Mouse (Mus musculus) left cerebral cortex, postnatal 4 days (tissue): ENCODE measurements around the gene Ptpa. TPM values are rescaled to one million over a fixed set of nuclear protein-coding genes. Genes with fewer than 3 reads are reported as not detected.

Experiments
- DNase-seq: peaks from one replicate; pipeline ENCODE4 v3.0.0-alpha.2; 2022
- intact Hi-C: fragments of 180-260 bp; cut with DNase I; formaldehyde crosslinking; loops from one replicate; pipeline ENCODE4 v1.15.1; 2025
- total RNA-seq, 2 experiments: library from RNA; stranded (reverse); gene quantifications; 2 replicates each; pipeline ENCODE4 v1.2.3; 2021

The Ptpa gene
- total RNA-seq, 2 experiments from 2014 or later, result 145 to 153 TPM

DNA sequence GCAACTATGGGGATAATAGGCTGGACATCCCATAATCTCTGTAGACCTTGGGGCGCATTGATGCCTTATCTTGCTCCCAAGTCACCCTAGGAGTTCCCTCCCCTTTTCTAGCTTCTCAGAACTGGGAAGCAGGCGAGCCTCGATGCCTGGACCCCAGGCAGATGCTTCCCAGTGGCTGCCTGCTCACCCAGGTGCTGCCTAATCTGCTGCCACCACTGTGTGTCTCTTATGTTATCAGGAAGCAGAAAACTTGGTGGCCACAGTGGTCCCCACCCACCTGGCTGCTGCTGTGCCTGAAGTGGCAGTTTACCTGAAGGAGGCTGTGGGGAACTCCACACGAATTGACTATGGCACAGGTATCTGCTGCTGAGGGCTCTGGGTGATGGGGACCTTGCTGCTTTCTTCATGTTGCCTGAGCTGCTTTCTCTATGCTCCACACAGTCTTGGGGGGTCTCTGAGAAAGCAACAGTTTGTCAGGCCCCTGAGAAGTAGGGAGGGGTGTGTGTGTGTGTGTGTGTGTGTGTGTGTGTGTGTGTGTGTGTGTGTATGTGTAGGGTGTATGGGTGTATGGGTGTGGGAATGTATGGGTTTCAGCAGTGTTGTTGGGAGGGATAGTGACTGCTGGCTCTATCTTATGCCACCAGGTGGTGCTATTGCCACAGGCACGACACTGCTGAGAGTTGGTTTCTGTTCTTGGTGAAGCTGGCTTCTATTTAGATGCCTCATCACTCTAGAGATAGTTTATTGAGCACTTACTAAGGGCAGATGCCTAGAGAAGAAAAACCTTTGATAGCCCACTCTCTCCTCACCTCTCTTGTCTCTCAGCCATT, 19.7 kb downstream of the Ptpa start:
- intact Hi-C loops, result loop anchor here (5.0 to 10.0 kb wide), 2 partner anchors 357 to 499 kb away; no protein-coding TSS in a partner anchor

DNA sequence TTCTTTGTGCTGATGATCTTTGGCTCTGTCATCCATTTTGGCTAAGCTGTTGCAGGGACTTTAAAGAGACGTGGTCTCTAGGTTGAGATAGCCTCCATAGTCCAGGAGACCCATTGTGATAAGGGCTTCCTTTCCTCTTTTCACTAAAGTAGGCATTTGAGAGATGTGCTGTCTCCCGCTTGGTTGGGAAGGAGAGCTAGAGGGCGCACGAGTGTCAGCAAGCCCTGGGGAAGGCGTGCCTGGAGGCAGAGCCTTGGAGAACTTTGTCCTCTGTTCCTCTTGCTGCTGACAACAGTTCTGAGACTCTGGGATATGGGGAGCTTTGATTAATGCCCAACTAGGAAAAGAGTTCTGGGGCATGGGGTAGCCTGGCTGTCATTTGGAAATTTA, 20.3 kb downstream of the Ptpa start:
- DNase-seq, result peak; percentile 49
- intact Hi-C loops, result loop anchor here (5.0 to 10.0 kb wide), 2 partner anchors 356 to 499 kb away; no protein-coding TSS in a partner anchor

More for the DNA sequence above, 19.7 kb downstream of the Ptpa start:
- DNase-seq, result peak; percentile 66

DNA sequence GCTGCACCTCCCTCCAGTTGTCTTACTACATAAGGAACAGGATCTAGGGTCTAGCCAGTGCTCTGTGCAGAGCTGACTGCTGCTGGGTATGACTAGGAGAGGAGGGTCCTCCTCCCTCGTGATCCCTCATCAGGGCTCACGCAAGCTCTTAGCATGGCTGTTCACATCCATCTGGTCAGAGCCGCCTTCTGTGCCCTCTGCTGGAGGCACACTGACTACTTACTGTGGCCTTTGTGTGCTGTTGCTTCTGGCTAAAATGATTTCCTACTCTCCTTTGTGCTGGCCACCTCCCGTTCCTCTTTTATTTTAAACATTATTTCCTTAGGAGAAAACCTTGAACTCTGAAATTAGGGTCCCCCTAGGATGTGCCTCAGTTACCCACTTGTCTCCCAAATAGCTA, 21.0 kb downstream of the Ptpa start:
- DNase-seq, result no peak
- intact Hi-C loops, result loop anchor here (5.0 to 10.0 kb wide), 2 partner anchors 355 to 498 kb away; no protein-coding TSS in a partner anchor

DNA sequence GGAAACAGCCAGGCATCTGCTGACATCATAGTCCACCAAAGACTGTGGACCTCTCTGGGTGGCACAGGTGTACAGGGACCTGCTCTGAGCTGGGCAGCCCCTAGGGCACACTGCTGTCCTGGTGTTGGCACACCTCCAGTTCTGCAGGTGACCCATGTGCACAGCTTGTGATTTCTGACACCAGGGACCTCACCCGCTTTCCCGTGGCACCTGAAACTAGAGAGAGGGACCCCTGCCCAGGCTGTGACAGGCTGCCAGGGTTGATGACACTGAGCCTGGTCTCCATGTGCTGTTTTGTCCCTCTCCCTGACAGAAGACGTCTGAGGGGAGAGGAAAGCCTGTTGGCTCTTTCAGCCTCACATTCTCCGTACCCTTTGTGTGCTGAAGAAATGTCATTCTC, 22.0 kb downstream of the Ptpa start:
- no peak for DNase-seq
- intact Hi-C loops, result loop anchor here (5.0 to 10.0 kb wide), 2 partner anchors 355 to 497 kb away; no protein-coding TSS in a partner anchor

DNA sequence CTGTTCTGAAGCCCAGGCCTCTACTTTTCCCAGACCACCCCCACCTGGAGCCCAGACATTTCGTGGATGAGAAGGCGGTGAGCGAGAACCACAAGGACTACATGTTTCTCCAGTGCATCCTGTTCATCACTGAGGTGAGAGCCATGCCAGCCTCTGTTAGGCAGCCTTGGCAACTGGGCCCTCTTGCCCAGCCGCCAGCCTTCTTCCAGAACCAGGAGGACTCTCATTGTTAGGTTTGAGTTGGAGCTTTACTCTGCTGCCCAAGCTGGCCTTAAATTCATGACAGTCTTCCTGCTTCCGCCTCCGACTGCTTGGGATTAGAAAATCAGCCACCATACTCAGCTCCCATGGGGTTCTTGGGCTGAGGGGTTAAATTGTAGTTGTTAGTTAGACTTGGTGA, 23.8 kb downstream of the Ptpa start:
- DNase-seq, result no peak
- intact Hi-C loops, result loop anchor here (5.0 to 10.0 kb wide), 2 partner anchors 353 to 495 kb away; no protein-coding TSS in a partner anchor

GRCm38 (mm10) chr2:30440211-30440700, 24.4 kb downstream of the Ptpa start:
- intact Hi-C loops, result no loop called here
- DNase-seq, result no peak

- intact Hi-C loops, result no loop called here
- peak; percentile 57 for DNase-seq
Measured at GRCm38 (mm10) chr2:30440701-30441517, 25.1 kb downstream of the Ptpa start.

GRCm38 (mm10) chr2:30441518-30442497, 26.0 kb downstream of the Ptpa start:
- intact Hi-C loops, result no loop called here
- DNase-seq, result peak; percentile 81

GRCm38 (mm10) chr2:30442498-30442890, 26.7 kb downstream of the Ptpa start:
- intact Hi-C loops, result no loop called here
- no peak for DNase-seq

DNA sequence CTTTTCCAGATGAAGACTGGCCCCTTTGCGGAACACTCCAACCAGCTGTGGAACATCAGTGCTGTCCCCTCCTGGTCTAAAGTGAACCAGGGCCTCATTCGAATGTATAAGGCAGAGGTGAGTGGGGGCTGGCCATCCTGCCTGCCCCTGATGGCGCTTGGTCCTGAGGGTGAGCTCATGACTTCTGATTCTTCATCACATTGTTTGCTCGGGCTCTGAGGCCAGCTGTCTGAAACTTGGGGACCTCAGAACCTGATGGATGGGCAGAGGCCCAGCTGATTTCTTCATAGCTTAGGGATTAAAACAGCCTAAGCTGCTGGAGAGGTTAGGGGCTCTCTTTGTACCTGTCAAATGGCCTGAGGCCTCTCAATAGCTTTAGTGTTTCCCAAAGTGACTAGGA, 27.4 kb downstream of the Ptpa start:
- intact Hi-C loops, result no loop called here
- DNase-seq, result no peak

DNA sequence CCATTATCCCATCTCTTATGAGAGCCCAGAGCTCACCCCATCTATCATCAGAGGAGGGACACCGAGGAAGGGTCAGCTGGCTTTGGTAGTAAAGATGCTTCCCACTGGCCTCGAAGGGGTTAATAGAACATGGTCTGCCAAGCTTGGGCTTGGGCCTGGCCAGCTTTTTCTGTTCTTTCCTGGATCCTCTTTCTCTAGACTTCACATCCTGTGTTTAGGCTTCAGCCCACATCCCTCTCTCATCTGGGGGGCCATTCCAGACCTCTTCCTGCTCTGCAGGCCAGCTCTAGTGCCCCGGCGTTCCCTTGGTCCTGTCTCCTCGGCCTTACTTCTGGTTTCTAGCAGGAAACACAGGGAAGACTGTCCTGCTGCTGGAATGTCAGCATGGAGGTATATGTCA, 28.2 kb downstream of the Ptpa start:
- DNase-seq, result no peak
- intact Hi-C loops, result no loop called here

GRCm38 (mm10) chr2:30444450-30444849, 28.6 kb downstream of the Ptpa start:
- intact Hi-C loops, result no loop called here
- no peak for DNase-seq

DNA sequence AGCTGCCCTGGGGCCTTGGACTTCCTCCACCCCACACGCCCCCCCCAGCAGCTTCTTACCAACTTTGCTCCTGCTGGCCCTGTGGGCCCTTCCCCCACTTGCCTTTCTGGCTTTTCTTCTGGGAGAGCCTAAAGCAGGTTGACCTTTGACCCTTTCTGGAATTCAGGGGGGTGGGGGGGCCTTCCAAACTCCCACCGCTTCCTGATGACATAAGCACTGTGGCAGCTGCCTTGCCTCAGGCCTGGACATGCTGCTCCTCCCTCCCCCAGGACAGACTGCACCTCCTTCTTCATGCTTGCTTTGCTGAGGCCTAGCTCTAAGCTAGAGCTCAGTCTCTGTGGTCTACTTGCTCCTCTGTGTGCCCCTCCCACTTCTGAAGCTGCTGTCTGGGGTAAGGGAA, 29.5 kb downstream of the Ptpa start:
- intact Hi-C loops, result no loop called here
- DNase-seq, result no peak

DNA sequence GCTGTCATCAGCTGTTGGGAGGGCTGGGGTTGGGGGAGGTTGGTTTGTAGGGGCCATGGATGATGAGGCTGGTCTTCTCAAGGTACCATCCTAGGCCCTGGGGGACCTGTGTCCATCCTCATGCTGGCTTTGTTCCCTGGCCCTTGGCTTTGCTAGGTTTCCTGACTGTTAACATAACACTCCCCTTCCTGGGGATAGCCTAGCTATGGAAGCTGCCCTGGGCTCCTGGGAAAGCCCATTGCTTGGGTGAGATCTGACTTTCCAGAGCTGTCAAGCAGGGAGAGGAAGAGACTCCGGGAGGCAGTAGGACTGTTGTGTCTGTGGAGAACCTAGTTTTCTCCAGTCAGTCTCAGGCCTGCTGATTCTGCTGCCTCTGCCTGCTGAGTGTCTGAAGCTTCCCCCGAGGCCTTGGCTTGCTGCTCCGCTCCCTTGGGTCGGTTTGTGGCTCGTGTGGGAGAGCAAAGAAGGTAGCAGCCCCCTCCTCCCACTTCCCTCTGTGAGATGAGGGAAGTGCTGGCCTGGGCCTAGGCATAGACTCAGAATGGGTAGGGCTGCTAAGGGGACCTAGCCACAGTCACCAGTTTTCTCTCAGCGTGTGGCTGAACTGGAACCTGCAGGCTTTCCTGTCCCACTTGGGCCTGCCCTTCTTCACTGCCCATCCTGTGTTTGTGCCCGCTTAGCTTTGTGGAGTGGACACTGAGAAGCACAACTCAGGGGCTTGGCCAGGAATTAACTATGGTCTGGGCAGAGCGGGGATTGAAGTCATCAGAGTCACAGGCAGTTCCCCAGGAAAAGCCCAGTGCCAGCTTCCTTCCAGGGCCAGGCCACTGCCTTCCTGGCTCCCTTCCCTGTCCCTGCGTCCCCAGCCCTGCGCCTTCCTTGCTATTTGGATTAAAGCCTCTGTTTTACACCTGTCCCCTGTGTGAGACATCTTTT, 31.3 kb downstream of the Ptpa start:
- no peak for DNase-seq
- intact Hi-C loops, result no loop called here

DNA sequence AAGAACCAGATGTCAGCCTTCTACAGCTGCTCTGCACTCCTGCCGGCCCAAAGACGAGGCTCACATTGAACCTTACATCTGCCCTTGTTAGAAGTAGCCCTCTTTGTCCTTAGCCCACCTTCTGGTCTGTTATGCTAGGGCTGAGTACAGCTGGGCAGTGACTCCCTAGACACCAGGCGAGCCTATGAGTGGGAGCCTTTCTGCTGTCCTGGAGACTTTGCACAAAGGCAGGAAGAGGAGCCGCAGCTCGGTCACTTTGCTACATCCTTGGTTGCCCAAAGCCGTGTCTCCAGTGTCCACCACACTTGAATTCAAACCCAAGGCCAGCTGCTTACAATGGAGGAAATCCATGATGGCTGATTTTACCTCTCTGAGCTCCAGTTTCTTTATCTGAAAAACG, 32.5 kb downstream of the Ptpa start:
- intact Hi-C loops, result no loop called here
- no peak for DNase-seq

DNA sequence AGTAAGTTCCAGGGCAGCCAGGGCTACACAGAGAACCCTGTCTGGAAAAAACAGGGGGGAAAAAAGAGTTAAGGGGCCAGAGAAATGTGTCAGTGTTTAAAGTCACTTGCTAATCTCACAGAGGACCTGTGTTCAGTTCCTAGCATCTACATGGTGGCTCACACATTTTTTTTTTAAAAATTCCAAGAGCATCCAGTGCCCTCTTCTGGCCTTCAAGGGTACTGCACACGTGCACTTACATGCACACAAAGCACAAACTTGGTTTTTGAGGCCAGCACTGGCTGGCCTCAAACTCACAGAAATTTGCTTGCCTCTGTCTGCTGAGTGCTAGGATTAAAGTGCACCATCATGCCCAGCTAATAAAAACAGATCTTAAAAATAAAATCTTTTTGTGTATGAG, 34.7 kb downstream of the Ptpa start:
- DNase-seq, result no peak
- intact Hi-C loops, result no loop called here

DNA sequence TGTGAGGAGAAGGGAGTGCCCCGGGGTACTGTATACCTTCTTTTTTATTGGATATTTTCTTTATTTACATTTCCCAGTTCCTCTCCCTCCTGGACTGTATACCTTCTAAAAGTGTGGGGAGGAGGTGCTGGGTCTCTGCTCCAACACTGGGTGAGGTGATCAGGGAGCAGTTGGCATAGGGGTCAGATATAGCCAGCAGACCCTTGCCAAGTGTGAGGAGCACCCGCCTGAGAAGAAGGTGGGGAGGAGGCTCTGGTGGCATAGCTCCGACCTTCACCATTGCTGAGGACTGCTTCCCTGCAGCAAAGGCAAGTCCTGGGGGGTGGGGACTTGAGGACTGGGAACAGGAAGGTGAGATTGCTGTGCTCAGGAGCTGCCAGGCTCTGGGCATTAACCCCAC, 35.7 kb downstream of the Ptpa start:
- intact Hi-C loops, result no loop called here
- no peak for DNase-seq

GRCm38 (mm10) chr2:30453570-30453969, 37.7 kb downstream of the Ptpa start:
- DNase-seq, result no peak
- intact Hi-C loops, result no loop called here

DNA sequence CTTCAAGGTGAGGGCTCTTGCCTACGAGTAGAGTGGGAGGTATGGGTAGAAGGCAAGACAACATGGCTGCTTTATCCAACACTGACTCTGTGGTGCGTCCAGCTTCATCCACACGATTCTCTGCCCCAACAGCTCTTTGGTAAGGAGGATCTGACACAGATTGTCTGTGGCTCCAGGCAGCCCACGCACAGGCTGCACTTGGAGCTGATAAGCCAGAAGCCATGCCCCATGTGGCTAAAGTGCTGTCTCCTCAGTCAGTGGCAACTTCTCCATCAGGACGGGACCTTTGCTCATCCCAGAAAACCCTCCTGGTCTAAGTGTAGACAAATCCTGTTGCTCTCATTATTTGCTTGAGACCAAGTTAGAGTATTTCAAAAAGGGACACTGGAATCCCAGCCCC, 38.7 kb downstream of the Ptpa start:
- DNase-seq, result no peak
- intact Hi-C loops, result no loop called here
